Mouse (Mus musculus): ENCODE measurements around the gene Abcf1.
"Not testable (repeated sequence)": the region's sequence is repeated elsewhere in the genome, so short reads cannot be mapped to it uniquely, and the experiment has no call there.

The Abcf1 gene

GRCm38 (mm10) chr17:35978811-35979400 lies 9.3 kb upstream of the Abcf1 start:
- DNase-seq, result peak; percentile 89

GRCm38 (mm10) chr17:35972131-35972530 lies 2.6 kb upstream of the Abcf1 start:
- no peak for DNase-seq

- no peak for DNase-seq
Measured at GRCm38 (mm10) chr17:35967621-35968020, 1.9 kb downstream of the Abcf1 start.

GRCm38 (mm10) chr17:35963279-35963678 lies 6.3 kb downstream of the Abcf1 start:
- no peak for DNase-seq

GRCm38 (mm10) chr17:35958533-35959223 lies 10.9 kb downstream of the Abcf1 start:
- no peak for DNase-seq

- no peak for DNase-seq
Measured at GRCm38 (mm10) chr17:35954665-35955064, 14.9 kb downstream of the Abcf1 start.

GRCm38 (mm10) chr17:35952559-35952958 lies 17.0 kb downstream of the Abcf1 start:
- not testable (repeated sequence) for DNase-seq

GRCm38 (mm10) chr17:35950946-35951345 lies 18.6 kb downstream of the Abcf1 start:
- not testable (repeated sequence) for DNase-seq

- no peak for DNase-seq
Measured at GRCm38 (mm10) chr17:35939941-35940340, 29.6 kb downstream of the Abcf1 start.

GRCm38 (mm10) chr17:35939108-35939507 lies 30.5 kb downstream of the Abcf1 start:
- no peak for DNase-seq

GRCm38 (mm10) chr17:35937700-35938348 lies 31.7 kb downstream of the Abcf1 start:
- DNase-seq, result peak; percentile 61

- DNase-seq, result not testable (repeated sequence)
Measured at GRCm38 (mm10) chr17:35935763-35936162, 33.8 kb downstream of the Abcf1 start.

- DNase-seq, result no peak
Measured at GRCm38 (mm10) chr17:35932608-35933007, 37.0 kb downstream of the Abcf1 start.

- no peak for DNase-seq
Measured at GRCm38 (mm10) chr17:35930627-35931026, 38.9 kb downstream of the Abcf1 start.

GRCm38 (mm10) chr17:35929534-35929933 lies 40.0 kb downstream of the Abcf1 start:
- no peak for DNase-seq

GRCm38 (mm10) chr17:35927471-35927870 lies 42.1 kb downstream of the Abcf1 start:
- DNase-seq, result no peak

GRCm38 (mm10) chr17:35923281-35923680 lies 46.3 kb downstream of the Abcf1 start:
- no peak for DNase-seq

GRCm38 (mm10) chr17:35922566-35922965 lies 47.0 kb downstream of the Abcf1 start:
- no peak for DNase-seq

GRCm38 (mm10) chr17:35921710-35922109 lies 47.9 kb downstream of the Abcf1 start:
- no peak for DNase-seq

GRCm38 (mm10) chr17:35920862-35921562 lies 48.5 kb downstream of the Abcf1 start:
- DNase-seq, result peak; percentile 49

GRCm38 (mm10) chr17:35920384-35920783 lies 49.2 kb downstream of the Abcf1 start:
- DNase-seq, result no peak

- DNase-seq, result no peak
Measured at GRCm38 (mm10) chr17:35919864-35920301, 49.7 kb downstream of the Abcf1 start.

GRCm38 (mm10) chr17:35919060-35919715 lies 50.4 kb downstream of the Abcf1 start:
- DNase-seq, result peak; percentile 98

All from kidney, postnatal 10 days (tissue).